Mouse (Mus musculus) neural tube, embryonic 10.5 days (tissue): ENCODE results near the gene BC030867.
A peak's percentile ranks its signal among the peaks of the same experiment; 100 is the strongest.

Source experiments
- DNase-seq: peaks from one replicate; pipeline ENCODE4 v3.0.0-alpha.2; 2017; ENCODE audit warnings: low spot score; ENCODE audit errors: extremely low spot score

Gene BC030867

GRCm38 (mm10) chr11:102289511-102290100 lies 40.9 kb downstream of the BC030867 start:
- DNase-seq = no peak

GRCm38 (mm10) chr11:102290141-102290540 lies 41.5 kb downstream of the BC030867 start:
- peak; percentile 13 for DNase-seq

GRCm38 (mm10) chr11:102291051-102291535 lies 42.4 kb downstream of the BC030867 start:
- no peak for DNase-seq

GRCm38 (mm10) chr11:102293971-102294370 lies 45.3 kb downstream of the BC030867 start:
- DNase-seq = no peak

- DNase-seq = no peak
Observed at GRCm38 (mm10) chr11:102294416-102294815, 45.7 kb downstream of the BC030867 start.

- DNase-seq = peak; percentile 15
Observed at GRCm38 (mm10) chr11:102294887-102295597, 46.4 kb downstream of the BC030867 start.

- DNase-seq = peak; percentile 83
Observed at GRCm38 (mm10) chr11:102295598-102296471, 47.2 kb downstream of the BC030867 start.

GRCm38 (mm10) chr11:102296491-102297472 lies 48.1 kb downstream of the BC030867 start, which contains the start of gene Atxn7l3:
Gene Atxn7l3, minus strand, starts transcription at chr11:102296631.
- peak; percentile 97 for DNase-seq

- DNase-seq = no peak
Observed at GRCm38 (mm10) chr11:102297577-102298556, 49.2 kb downstream of the BC030867 start.

- DNase-seq = peak; percentile 74
Observed at GRCm38 (mm10) chr11:102299839-102300238, 51.2 kb downstream of the BC030867 start.

GRCm38 (mm10) chr11:102304141-102304540 lies 55.5 kb downstream of the BC030867 start:
- no peak for DNase-seq

GRCm38 (mm10) chr11:102305359-102305758 lies 56.7 kb downstream of the BC030867 start:
- DNase-seq = no peak

- no peak for DNase-seq
Observed at GRCm38 (mm10) chr11:102308104-102308503, 59.4 kb downstream of the BC030867 start.

GRCm38 (mm10) chr11:102308979-102309378 lies 60.3 kb downstream of the BC030867 start:
- DNase-seq = peak; percentile 99

GRCm38 (mm10) chr11:102309821-102310617 lies 61.3 kb downstream of the BC030867 start:
- no peak for DNase-seq

- DNase-seq = no peak
Observed at GRCm38 (mm10) chr11:102310768-102311695, 62.4 kb downstream of the BC030867 start.

- no peak for DNase-seq
Observed at GRCm38 (mm10) chr11:102311966-102312365, 63.3 kb downstream of the BC030867 start.
